Mouse (Mus musculus) gastrocnemius, postnatal 4 days (tissue): ENCODE data around the gene Pheta2. TPM values are rescaled to one million over a fixed set of nuclear protein-coding genes. Genes with fewer than 3 reads are reported as not detected.

Source experiments
- microRNA-seq: library from miRNA; unstranded; fragments of <30 nt; microRNA quantifications from one replicate; pipeline ENCODE4 v1.2.0, GENCODE M21; 2021
- total RNA-seq, 2 experiments: library from RNA; stranded (reverse); gene quantifications; 2 replicates each; pipeline ENCODE4 v1.2.3; 2021

Gene Pheta2
- total RNA-seq, 2 experiments from 2014 or later = 8.7 to 10.9 TPM

Small RNA genes within 50 kb of the gene (microRNA-seq; reads per million reads assigned to microRNA genes)
- not detected for gene Mir7684

Other genes with a start within 250 kb of the Pheta2 start
- gene Ccdc134, start 211.0 kb upstream of the Pheta2 start, total RNA-seq = 10 to 100 TPM; 45.5 to 49.4 TPM
- gene Srebf2, start 191.8 kb upstream of the Pheta2 start, total RNA-seq = 10 to 100 TPM; 77.9 to 96.4 TPM
- under 1 TPM in 1 of 2 experiments, not detected in 1; 0.23 TPM for gene Shisa8, start 126.1 kb upstream of the Pheta2 start, total RNA-seq
- gene Tnfrsf13c, start 114.6 kb upstream of the Pheta2 start, total RNA-seq = under 1 TPM in 1 of 2 experiments, not detected in 1; 0.66 TPM
- 10 to 100 TPM in 1 of 2 experiments, 1 to 10 TPM in 1; 8.5 to 14.4 TPM for gene Cenpm, start 94.2 kb upstream of the Pheta2 start, total RNA-seq
- not detected for gene 1500009C09Rik, start 86.5 kb upstream of the Pheta2 start, total RNA-seq
- 1 to 10 TPM; 1.2 to 1.9 TPM for gene Sept3, start 64.0 kb upstream of the Pheta2 start, total RNA-seq
- not detected for gene Wbp2nl, start 40.0 kb upstream of the Pheta2 start, total RNA-seq
- gene Naga, start within 50 bp of the Pheta2 start, total RNA-seq = 10 to 100 TPM; 42.0 to 44.4 TPM
- 100 to 1,000 TPM; 135 to 144 TPM for gene Smdt1, start within 50 bp of the Pheta2 start, total RNA-seq
- gene Ndufa6, start 15.4 kb downstream of the Pheta2 start, total RNA-seq = 100 to 1,000 TPM; 306 to 308 TPM
- gene Cyp2d22, start 41.3 kb downstream of the Pheta2 start, total RNA-seq = 10 to 100 TPM; 17.3 to 17.9 TPM
- under 1 TPM in 1 of 2 experiments, not detected in 1; 0.21 TPM for gene Cyp2d11, start 55.1 kb downstream of the Pheta2 start, total RNA-seq
- gene Cyp2d10, start 68.3 kb downstream of the Pheta2 start, total RNA-seq = under 1 TPM in 1 of 2 experiments, not detected in 1; 0.86 TPM
- under 1 TPM in 1 of 2 experiments, not detected in 1; 0.23 TPM for gene Cyp2d9, start 94.5 kb downstream of the Pheta2 start, total RNA-seq
- gene Cyp2d12, start 216.1 kb downstream of the Pheta2 start, total RNA-seq = not detected